Mouse (Mus musculus) hindbrain, embryonic 15.5 days (tissue): ENCODE results near the gene Rras. TPM values are rescaled to one million over a fixed set of nuclear protein-coding genes. Genes with fewer than 3 reads are reported as not detected.

ENCODE experiments used
- ATAC-seq: fragments of 200-750 bp; cut with Nextera tagmentation; 2 replicates; pipeline ENCODE4 v1.8.0; 2017; ENCODE audit warnings: low read depth, moderate number of reproducible peaks, moderate TSS enrichment; ENCODE audit not compliant: low FRiP score
- H3K27ac ChIP-seq: fragments of 300-500 bp; sonication (generic); replicated peaks from 2 replicates; pipeline ENCODE4 v1.5.1; 2015; ENCODE audit warnings: mild to moderate bottlenecking, inconsistent platforms
- H3K27me3 ChIP-seq: fragments of 300-500 bp; sonication (generic); 2 replicates; pipeline ENCODE4 v1.6.1; 2015; ENCODE audit warnings: control low read depth, inconsistent platforms
- H3K36me3 ChIP-seq: fragments of 300-500 bp; sonication (generic); 2 replicates; pipeline ENCODE4 v1.6.1; 2015; ENCODE audit warnings: control low read depth, inconsistent platforms
- H3K4me1 ChIP-seq: fragments of 300-500 bp; sonication (generic); replicated peaks from 2 replicates; pipeline ENCODE4 v1.6.1; 2015; ENCODE audit warnings: control low read depth, inconsistent platforms
- H3K4me2 ChIP-seq: fragments of 300-500 bp; sonication (generic); 2 replicates; pipeline ENCODE4 v1.6.1; 2015; ENCODE audit warnings: moderate library complexity, mild to moderate bottlenecking, inconsistent platforms
- H3K4me3 ChIP-seq: fragments of 300-500 bp; sonication (generic); 2 replicates; pipeline ENCODE4 v1.5.1; 2015; ENCODE audit warnings: mild to moderate bottlenecking, inconsistent platforms
- H3K9ac ChIP-seq: fragments of 300-500 bp; sonication (generic); 2 replicates; pipeline ENCODE4 v1.6.1; 2015; ENCODE audit warnings: inconsistent platforms
- H3K9me3 ChIP-seq: fragments of 300-500 bp; sonication (generic); 2 replicates; pipeline ENCODE4 v1.6.1; 2016; ENCODE audit warnings: control low read depth, inconsistent platforms
- WGBS: fragments of 180-500 bp; shearing (Covaris S2); methylation state at CpG from one replicate; pipeline ENCODE4 v1.1.7; 2015; 5-methylcytosine and 5-hydroxymethylcytosine counted together
- polyA plus RNA-seq: library from polyadenylated mRNA; unstranded; fragments of >200 nt; fragmentation: Nextera tagmentation; extraction: Ambion mirVana; gene quantifications from 2 replicates; pipeline ENCODE4 v1.2.1, GENCODE M21; 2015

Rras gene
- polyA plus RNA-seq, 1 experiment from 2014 or later: 16.0 TPM

DNA sequence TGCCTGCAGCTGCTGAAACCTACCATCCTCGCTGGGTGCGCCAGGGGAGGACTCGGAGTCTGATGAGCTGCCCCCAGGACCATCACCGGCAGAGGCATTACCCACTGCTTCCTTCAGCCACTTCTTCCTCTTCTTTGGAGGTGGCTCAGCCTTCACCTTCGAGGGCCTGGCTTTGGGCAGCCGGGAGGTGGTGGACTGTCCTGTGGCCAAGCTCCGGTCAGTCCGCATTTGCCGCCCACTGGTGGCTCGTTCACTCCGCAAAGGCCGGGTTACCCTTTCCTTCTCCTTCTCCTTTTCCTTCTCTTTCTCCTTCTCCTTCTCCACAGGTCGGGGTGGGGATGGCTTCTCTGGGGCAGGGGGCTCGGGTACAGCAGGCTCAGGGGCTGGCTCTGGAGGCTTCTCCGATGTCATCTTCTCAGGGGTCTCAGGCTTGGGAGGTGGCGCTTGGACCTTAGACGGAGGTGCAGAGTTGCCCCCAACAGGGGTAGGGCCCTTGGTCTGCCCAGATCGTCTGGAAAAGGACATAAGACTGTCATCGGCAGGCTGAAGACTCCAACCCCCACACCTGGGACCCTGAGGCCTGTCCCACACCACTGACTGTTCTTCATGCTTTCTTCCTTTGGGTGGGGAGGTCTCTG is 16.1 kb downstream of the Rras start:
- no peak overlapping the region for H3K4me2 ChIP-seq
- H3K4me1 ChIP-seq: no peaks in the 10 kb centered on the region
- no peak overlapping the region for H3K4me3 ChIP-seq
- H3K9me3 ChIP-seq: no peaks in the 10 kb centered on the region
- no peak overlapping the region for H3K27ac ChIP-seq
- H3K9ac ChIP-seq: no peak overlapping the region
- no peak for ATAC-seq
- no peaks in the 10 kb centered on the region for H3K27me3 ChIP-seq
- whole genome bisulfite sequencing: 96% methylated on average over 19 of the region's 19 CpGs
- peaks cover 94% of the 10 kb centered on the region for H3K36me3 ChIP-seq

DNA sequence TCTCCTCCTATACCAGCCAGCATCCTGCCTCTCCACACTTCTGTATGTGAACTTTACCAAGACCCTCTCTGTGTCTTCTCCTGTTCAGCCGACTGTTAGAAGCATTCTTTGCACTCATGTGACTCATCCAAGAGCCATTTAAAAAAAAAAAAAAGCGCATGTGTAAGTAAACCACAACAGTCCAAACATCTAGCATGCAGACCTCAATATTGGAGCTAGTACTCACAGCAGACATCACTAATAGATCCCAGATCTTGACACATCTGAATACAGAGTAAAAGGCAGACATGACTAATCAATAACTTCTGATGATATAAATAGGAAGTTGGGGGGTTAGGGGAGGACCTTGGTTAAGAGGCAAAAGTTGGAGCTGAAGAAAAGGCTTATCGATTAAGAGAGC is 17.9 kb downstream of the Rras start:
- WGBS: 92% methylated on average over 3 of the region's 3 CpGs
- H3K4me2 ChIP-seq: no peak overlapping the region
- no peak overlapping the region for H3K27ac ChIP-seq
- H3K9ac ChIP-seq: no peak overlapping the region
- no peaks in the 10 kb centered on the region for H3K9me3 ChIP-seq
- peaks cover 96% of the 10 kb centered on the region for H3K36me3 ChIP-seq
- H3K4me3 ChIP-seq: no peak overlapping the region
- no peaks in the 10 kb centered on the region for H3K27me3 ChIP-seq
- no peaks in the 10 kb centered on the region for H3K4me1 ChIP-seq
- ATAC-seq: no peak

DNA sequence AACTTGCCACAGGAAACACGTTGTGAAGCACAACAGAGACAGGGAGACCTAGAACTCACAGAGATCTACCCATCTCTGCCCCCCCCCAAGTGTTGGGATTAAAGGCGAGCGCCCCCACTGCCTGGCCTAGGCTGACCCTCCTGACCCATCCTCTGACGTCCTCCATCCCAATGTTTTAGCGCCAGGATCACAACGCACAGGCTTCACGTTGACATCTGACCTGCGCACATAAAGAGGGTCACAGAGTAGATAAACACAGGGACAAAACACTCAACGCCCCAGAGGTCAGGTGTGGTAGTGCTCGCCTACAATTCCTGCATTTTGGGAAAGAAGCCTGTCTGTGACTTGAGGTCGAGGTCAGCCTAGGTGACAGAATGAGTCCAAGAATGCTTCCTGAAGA is 18.9 kb downstream of the Rras start:
- peaks cover 97% of the 10 kb centered on the region for H3K36me3 ChIP-seq
- H3K27me3 ChIP-seq: no peaks in the 10 kb centered on the region
- no peaks in the 10 kb centered on the region for H3K9me3 ChIP-seq
- 88% methylated on average over 11 of the region's 11 CpGs for WGBS
- H3K4me2 ChIP-seq: no peak overlapping the region
- no peak overlapping the region for H3K4me3 ChIP-seq
- H3K27ac ChIP-seq: no peak overlapping the region
- H3K9ac ChIP-seq: no peak overlapping the region
- ATAC-seq: no peak
- H3K4me1 ChIP-seq: no peaks in the 10 kb centered on the region

DNA sequence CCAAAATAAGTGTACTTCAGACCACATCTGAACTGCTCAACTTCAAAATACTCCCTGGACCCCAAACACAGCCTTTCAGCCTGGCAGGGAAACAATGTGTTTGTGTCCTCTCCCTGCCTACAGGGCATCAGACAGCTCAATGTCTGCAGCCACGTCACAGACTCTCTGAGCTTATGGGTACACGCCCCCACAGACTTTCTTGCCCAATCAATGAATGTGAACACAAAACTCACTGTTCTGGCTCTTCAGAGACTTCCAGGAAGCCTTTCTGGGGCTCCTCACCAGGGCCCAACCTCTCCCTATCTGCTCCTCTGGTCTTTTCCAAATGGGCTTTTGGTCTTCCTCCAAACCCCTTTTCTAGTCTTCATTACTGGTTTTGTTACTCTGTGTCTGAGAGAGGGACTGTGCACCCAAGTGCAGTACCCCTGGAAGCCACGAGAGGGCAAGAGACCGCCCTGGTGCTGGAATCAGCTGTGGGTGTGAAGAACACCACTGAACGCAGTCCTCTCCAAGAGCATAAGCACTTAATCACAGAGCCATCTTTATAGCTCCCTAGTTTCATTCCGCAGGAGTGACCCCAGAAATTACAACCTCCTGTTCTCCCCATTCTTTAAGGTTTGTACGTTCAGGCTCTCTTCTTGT is 20.1 kb downstream of the Rras start:
- peaks cover 97% of the 10 kb centered on the region for H3K36me3 ChIP-seq
- no peaks in the 10 kb centered on the region for H3K4me1 ChIP-seq
- H3K9me3 ChIP-seq: no peaks in the 10 kb centered on the region
- WGBS: 72% methylated on average over 7 of the region's 7 CpGs
- no peak overlapping the region for H3K4me3 ChIP-seq
- ATAC-seq: no peak
- H3K9ac ChIP-seq: no peak overlapping the region
- H3K27me3 ChIP-seq: no peaks in the 10 kb centered on the region
- no peak overlapping the region for H3K27ac ChIP-seq
- H3K4me2 ChIP-seq: no peak overlapping the region

DNA sequence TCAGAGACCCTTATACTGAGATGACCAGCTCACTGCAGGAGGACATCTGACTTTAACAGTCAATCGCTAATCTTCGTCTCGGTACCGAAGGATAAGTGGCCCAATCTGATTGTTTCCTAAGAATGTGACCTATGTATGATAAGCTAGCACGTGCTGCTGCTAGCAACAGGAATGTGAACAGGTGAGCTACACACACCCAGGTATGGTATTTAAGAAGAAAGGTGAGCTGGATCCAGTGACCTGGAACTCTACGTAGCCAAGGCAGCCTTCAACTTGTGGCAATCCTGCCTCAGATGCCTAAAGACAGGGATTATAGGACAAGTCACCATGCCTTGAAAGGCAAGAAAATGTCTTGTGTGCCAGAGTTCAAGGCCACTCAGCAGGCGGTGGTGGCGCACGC is 20.6 kb downstream of the Rras start:
- H3K4me3 ChIP-seq: no peak overlapping the region
- no peak overlapping the region for H3K4me2 ChIP-seq
- H3K9me3 ChIP-seq: no peaks in the 10 kb centered on the region
- no peak overlapping the region for H3K27ac ChIP-seq
- no peaks in the 10 kb centered on the region for H3K4me1 ChIP-seq
- H3K27me3 ChIP-seq: no peaks in the 10 kb centered on the region
- whole genome bisulfite sequencing: 95% methylated on average over 9 of the region's 9 CpGs
- ATAC-seq: no peak
- peaks cover 97% of the 10 kb centered on the region for H3K36me3 ChIP-seq
- no peak overlapping the region for H3K9ac ChIP-seq

DNA sequence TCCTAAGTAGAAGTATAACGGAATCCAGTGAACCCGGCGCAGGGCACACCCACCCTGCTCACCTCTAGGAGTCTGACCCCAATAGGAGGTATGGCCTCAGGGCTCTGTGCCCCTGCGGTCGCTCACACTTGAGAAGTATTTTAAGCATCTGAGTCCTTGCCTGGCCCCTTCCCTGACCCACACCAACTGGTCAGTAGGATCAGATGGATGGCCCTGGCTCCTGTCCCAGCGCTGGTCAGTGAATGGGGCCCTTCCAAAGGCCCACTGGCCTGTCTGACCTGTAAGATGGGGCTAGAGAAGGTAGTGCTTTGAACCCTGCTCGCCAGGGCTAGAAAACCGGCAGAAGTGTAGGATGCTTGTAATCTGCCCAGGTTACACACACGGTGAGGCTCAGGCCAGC is 23.1 kb downstream of the Rras start:
- Histone ChIP-seq H3K4me1 (no peaks in the 10 kb centered on the region), H3K27ac (no peak overlapping the region), H3K4me2 (no peak overlapping the region), H3K36me3 (peaks cover 96% of the 10 kb centered on the region), H3K9me3 (no peaks in the 10 kb centered on the region), H3K27me3 (no peaks in the 10 kb centered on the region), H3K4me3 (no peak overlapping the region), H3K9ac (no peak overlapping the region)
- WGBS: 98% methylated on average over 9 of the region's 9 CpGs
- ATAC-seq: no peak

DNA sequence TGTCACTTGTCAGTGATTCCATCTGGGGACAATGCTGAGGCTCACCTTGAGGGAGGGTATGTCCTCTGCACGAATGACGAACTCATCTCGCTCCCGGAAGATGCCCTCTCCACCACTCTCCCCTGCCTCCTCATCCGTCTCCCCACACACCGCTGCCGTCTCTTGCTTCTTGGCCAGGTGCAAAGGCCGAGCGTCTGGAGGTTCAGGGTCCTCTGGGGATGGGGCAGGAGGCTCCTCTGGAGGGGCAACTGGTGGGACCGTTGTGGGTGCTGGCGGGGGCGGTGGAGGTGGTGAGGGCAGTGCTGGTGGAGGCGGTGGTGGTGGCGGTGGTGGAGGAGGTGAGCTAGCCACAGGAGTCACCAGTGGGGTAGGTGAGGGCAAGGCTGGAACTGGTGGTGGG is 25.5 kb downstream of the Rras start:
- no peak for ATAC-seq
- WGBS: 94% methylated on average over 14 of the region's 14 CpGs
- Histone ChIP-seq H3K4me2 (no peak overlapping the region), H3K27me3 (no peaks in the 10 kb centered on the region), H3K4me3 (no peak overlapping the region), H3K9ac (no peak overlapping the region), H3K27ac (no peak overlapping the region), H3K9me3 (no peaks in the 10 kb centered on the region), H3K4me1 (no peaks in the 10 kb centered on the region), H3K36me3 (peaks cover 96% of the 10 kb centered on the region)

DNA sequence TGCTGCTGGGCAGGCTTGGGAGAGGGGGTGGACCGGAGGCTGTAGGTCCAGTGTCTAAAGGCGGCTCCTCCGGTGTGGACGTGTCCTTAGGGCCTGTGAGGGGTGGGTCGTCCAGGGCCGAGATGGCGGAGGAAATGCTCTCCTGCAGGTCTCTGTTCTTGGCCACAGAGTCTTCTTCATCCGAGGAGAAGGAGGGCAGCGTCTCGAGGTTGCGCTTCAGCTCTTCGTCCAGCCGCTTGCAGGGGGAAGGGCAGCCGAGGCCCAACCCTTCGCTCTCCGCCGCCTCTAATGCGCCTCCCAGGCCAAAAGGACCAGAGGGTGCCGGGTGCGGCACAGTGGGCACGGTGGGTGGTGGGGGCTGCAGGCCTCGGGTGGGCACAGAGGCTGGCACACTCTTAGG is 28.0 kb downstream of the Rras start:
- no peaks in the 10 kb centered on the region for H3K9me3 ChIP-seq
- H3K27me3 ChIP-seq: no peaks in the 10 kb centered on the region
- no peak overlapping the region for H3K4me3 ChIP-seq
- no peak overlapping the region for H3K4me2 ChIP-seq
- no peak overlapping the region for H3K9ac ChIP-seq
- no peak for ATAC-seq
- H3K36me3 ChIP-seq: peaks cover 93% of the 10 kb centered on the region
- 92% methylated on average over 22 of the region's 22 CpGs for WGBS
- no peak overlapping the region for H3K27ac ChIP-seq
- H3K4me1 ChIP-seq: peaks cover 6% of the 10 kb centered on the region

DNA sequence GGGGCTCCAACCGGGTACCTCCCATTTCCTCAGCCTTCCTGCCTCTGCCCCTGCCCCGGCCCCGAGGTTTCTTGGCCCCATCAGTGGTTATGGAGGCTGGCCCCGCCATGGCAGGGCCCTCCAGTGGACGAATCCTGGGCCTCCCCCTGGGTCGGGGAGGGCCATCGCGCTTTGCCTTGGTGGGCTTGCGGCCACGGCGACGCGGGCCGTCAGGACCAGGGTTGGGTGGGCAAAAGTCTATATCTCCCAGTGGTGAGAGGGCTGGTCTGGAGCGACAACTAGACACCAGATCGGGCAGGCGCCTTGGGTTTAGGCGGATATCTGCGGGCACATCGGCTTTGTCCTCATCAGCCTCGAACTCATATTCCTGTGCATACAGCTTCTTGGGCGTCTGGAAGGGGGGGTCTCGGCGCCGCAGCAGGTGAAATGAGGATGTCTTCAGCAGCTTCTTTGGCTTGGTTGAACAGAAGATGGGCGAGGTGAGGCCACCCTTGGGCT is 29.1 kb downstream of the Rras start:
- H3K36me3 ChIP-seq: peaks cover 81% of the 10 kb centered on the region
- no peak overlapping the region for H3K4me2 ChIP-seq
- no peak overlapping the region for H3K4me3 ChIP-seq
- 96% methylated on average over 26 of the region's 26 CpGs for WGBS
- peaks cover 17% of the 10 kb centered on the region for H3K4me1 ChIP-seq
- ATAC-seq: no peak
- H3K27ac ChIP-seq: no peak overlapping the region
- no peaks in the 10 kb centered on the region for H3K9me3 ChIP-seq
- H3K9ac ChIP-seq: no peak overlapping the region
- no peaks in the 10 kb centered on the region for H3K27me3 ChIP-seq

DNA sequence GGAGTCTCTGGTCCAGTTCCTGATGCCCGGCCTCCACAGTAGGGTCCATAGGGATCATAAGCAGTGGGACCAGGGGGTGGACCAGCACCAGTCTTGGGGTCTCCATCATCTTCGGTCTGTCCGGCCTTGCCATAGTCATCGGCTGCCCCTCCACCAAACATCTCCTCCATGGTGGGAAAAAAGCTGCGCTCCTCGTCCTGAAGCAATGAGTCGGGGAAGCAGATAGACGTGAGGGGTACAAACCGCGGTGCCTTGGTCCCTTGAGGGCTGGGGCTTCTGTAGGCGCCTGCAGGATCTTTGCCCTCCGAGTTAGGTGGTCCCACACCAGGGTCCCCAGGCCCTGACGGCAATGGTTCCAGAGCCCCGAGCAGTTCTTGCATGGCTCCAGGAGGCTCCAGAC is 29.7 kb downstream of the Rras start:
- no peak overlapping the region for H3K4me2 ChIP-seq
- peaks cover 75% of the 10 kb centered on the region for H3K36me3 ChIP-seq
- H3K4me1 ChIP-seq: peaks cover 17% of the 10 kb centered on the region
- H3K27ac ChIP-seq: no peak overlapping the region
- no peak overlapping the region for H3K4me3 ChIP-seq
- ATAC-seq: no peak
- no peaks in the 10 kb centered on the region for H3K27me3 ChIP-seq
- 98% methylated on average over 14 of the region's 14 CpGs for WGBS
- H3K9ac ChIP-seq: no peak overlapping the region
- H3K9me3 ChIP-seq: no peaks in the 10 kb centered on the region

DNA sequence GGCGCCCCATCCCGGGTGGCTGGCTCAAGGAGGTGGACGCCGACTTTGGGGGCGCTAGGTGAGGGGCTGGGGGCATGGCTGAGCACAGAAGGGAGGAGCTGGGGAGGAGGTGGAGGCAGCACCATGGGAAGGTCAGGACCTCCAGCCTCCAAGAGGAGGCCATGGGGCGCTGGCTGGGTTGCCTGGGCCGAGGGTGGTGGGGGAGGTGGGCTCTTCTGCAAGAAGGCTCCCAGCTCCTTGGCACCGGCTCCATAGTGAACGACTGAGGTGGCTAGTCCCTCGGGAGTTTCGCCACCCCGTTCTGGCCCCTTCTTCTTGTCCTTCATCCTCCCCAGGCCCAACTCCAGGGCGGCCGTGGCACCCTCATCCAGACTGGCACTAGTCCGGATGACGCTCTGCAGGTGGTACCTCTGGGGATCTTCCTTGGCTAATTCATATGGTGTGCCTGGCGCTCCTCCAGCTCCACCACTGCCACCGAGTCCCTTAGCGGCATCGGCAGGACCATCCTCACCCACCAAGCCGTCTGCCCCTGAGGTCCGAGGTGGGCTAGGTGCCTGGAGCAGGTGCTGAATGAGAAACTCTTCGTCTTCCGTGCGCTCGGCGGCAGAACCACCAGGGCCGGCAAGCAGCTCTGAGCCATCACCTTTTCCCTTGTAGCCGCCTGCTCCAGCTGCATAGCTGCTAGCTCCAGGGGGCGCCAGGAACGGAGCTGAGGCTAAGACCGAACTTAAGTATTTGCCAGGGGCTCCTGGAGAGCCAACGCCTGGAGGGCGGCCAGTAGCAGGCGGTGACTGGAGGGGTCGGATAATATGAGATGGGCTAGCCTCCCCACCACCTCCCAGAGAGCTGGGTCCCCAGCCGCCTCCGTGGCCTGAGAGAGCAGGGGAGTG is 30.5 kb downstream of the Rras start:
- no peak overlapping the region for H3K9ac ChIP-seq
- 91% methylated on average over 38 of the region's 38 CpGs for WGBS
- ATAC-seq: no peak

More for the DNA sequence above, 30.5 kb downstream of the Rras start:
- no peak overlapping the region for H3K4me2 ChIP-seq
- H3K4me1 ChIP-seq: peaks cover 17% of the 10 kb centered on the region
- no peaks in the 10 kb centered on the region for H3K9me3 ChIP-seq
- no peak overlapping the region for H3K27ac ChIP-seq
- H3K4me3 ChIP-seq: no peak overlapping the region
- peaks cover 68% of the 10 kb centered on the region for H3K36me3 ChIP-seq
- no peaks in the 10 kb centered on the region for H3K27me3 ChIP-seq
